Mouse (Mus musculus) mesoderm, embryonic 11.5 days (tissue): ENCODE measurements at regions not wholly inside any gene's neighbourhood (a gene's known extent, or its start where the extent isn't known, plus 50 kb on each side); places are given as distances from the start of the nearest gene placed in this dataset.

ENCODE experiments used
- DNase-seq: peaks from one replicate; pipeline ENCODE4 v3.0.0-alpha.2; 2012; ENCODE audit warnings: low read depth, low spot score

DNA sequence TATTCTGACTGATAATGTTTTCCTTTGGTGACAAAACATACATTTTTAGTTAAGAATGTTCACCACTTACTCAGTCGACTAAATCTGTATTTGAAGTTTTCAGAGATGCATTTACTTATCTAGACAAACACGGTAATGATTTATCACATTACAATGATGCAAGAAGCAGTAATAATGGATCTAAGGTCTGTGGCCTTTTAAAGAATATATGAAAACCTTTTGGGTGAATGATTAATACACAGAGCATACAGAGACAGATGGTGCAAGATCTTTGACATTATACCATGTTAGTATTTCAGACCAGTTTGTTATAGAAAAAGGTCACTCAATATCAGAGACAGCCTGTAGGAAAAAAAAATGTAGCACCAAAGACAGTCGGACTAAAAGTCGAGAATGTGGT, 1004.2 kb upstream of the Ncam2 start:
- DNase-seq = no peak

DNA sequence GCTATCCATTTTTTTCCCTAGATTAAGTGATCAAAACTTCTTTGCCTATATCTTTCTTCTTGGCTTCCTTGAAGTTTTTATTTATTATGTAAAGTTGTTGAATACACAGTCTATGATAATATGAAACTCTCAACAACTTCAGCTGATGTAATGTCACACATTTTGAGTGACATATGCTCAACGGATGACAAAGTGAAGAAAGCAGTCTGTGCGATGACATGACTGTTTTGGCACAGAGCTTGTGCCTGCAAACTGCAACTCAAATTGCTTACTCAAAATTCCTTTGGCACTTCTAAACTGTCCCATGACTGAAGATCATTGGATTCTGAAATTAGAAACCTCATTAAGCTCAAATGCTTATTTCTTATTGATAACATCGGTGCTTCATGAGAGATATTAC, 997.7 kb upstream of the Ncam2 start:
- no peak for DNase-seq

DNA sequence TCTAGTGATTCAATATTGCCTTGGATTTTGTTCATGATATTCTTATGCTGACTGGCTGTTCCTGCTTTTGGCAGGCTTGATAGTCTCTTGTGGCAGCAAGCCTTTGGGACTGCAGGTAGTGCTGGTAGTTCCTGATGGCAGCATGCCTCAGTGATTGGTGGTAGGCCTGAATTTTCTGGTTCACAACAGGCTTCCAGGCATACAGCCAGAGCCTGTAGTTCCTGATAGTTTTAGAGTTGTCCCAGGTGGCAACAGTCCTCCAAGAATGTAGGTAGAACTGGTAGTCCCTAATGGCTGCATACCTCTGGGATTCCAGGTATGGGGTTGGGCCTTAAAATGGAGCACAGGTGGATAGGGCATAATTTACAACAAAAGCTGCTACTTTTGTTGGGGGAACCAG, 987.7 kb upstream of the Ncam2 start:
- no peak for DNase-seq

DNA sequence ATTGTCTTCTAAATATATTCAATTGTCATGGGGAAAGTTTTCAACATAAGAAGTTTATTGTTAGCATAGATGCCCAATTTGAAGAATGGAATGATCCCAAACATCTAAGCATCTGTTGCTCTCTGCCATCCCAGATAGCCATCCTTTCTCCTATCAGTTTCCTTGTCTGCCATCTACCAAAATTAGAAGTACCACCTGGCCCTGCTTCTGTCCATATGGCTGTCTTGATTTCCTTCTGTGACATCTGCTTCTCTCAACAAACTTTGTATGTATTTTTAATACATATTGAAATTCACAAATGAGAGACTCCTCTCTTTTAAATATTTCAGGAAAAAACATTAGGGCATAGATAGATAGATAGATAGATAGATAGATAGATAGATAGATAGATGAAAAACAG, 945.1 kb upstream of the Ncam2 start:
- DNase-seq = no peak

DNA sequence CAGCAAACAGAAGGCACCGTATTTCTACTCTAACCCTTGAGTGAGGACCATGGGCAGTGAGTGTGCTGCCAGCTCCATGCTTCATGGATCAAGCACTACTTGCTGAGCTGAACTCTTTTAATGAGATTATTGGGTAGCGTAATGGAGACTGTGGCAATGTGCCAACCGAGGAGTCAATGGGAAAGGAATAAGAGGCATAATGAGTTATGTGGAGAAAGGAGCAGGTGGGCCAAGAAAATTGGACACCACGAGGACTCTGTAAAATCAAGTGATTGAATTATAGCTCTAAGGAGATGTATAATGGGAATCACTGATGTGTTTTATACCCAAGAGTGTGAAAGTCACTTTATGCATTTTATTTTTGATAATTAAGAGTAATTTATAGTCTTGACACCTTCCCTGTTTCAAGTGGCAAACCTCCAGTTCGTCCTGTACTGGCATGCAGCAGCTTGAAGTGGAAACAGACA, 934.3 kb upstream of the Ncam2 start:
- peak; percentile 20 for DNase-seq

DNA sequence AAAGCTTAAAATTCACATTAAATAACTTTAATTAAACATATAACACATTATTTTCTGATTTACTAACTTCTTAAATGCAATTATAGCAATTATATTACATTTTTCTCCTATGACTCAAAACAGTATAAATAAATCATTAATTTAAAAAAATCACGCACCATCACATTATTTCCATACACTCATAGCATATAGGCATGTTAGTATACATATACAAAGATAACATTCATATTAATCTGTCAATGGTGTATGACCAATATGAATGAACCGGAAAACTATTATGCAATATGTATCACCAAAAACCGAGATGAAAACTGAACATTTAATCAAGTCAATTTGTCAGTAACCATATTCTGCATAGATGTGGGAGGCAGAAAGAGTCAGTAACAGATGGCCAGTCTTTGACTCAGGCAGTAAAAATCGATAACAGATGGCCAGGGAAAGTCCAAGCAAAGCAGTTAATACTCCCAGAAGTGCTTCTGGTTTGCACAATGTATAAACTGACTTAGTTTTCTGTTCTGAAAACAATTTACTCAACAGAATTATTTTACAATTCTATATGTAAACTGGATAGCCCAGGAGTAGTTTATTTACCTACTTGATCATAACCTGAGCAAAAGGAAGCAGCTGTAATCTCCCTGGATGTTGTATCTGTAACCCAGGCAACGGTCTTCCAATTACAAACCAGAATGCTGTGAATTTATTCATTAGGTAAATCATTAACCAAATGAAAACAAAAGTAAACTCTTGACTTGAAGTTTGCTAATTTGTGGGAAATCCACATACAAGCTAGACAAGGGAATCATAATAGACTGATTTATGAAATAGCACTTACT, 928.0 kb upstream of the Ncam2 start:
- peak; percentile 30 for DNase-seq
